13 mouse cellular contexts compared by ENCODE assay signal in genomic region chr10:20780946-20781345, GRCm38 (mm10). TPM values are rescaled to one million over a fixed set of nuclear protein-coding genes. Genes with fewer than 3 reads are reported as not detected.
DNase-seq lines count a peak whose midpoint lies in the region.
"Had no signal": no experiment of that assay in that cellular context is flagged by ENCODE, and none has a peak within 500 bp of the region (broad histone marks: within the 10 kb centered on the region; RNA-seq: fewer than 3 reads in every experiment).

No protein-coding gene starts in this region.

- DNase-seq in adrenal gland, adult 8-10 months = peak; percentile 15
- DNase-seq in adrenal gland, adult 18-20 months (ENCODE audit: low spot score in 2 of 2) = no peak
- peak; percentile 43 for DNase-seq in adrenal gland, postnatal 14 days
- peak; percentile 9 to 56 for DNase-seq in adrenal gland, postnatal 36 days
- no peak for DNase-seq in urinary bladder, postnatal 14 days (ENCODE audit: low spot score)
- DNase-seq: cerebellum, adult 11 months; cerebellum, adult 18-20 months; cerebellum, adult 8-10 months; cerebellum, adult 9-11 months; cerebellum, postnatal 14 days; cerebellum, postnatal 36 days; embryo, embryonic 11 days had no signal

RNA-seq across cellular contexts. Expression of gene Pde7b, which starts 56.1 kb away (rescaled TPM):
- 10 to 100 TPM; 13.5 to 14.8 (median 14.5) TPM for total RNA-seq in adrenal gland, adult 8-10 months (2022)
- total RNA-seq in adrenal gland, adult 18-20 months (2021) = 10 to 100 TPM; 13.0 to 14.0 TPM
- total RNA-seq in adrenal gland, postnatal 14 days (2021) = 17.4 and 19.0 TPM in 2 replicates
- 10 to 100 TPM; 11.5 to 15.9 TPM for total RNA-seq in adrenal gland, postnatal 36 days (2021)
- total RNA-seq: MEL had no signal

Comparison
In these comparisons a context has a peak if more than half of its experiments do, and no peak if none do; other contexts are left out.
1. DNase-seq: peak in adrenal gland, adult 8-10 months (single experiment), adrenal gland, postnatal 14 days (single experiment) and adrenal gland, postnatal 36 days (2 of 2); none in adrenal gland, adult 18-20 months (0 of 2) and urinary bladder, postnatal 14 days (single experiment).